Mouse (Mus musculus) embryo, embryonic 11 days (tissue): ENCODE measurements at regions not wholly inside any gene's neighbourhood (a gene's known extent, or its start where the extent isn't known, plus 50 kb on each side); places are given as distances from the start of the nearest gene placed in this dataset.
A peak's percentile ranks its signal among the peaks of the same experiment; 100 is the strongest.

ENCODE experiments used
- DNase-seq: peaks from one replicate; pipeline ENCODE4 v3.0.0-alpha.2; 2015

- DNase-seq, result no peak
Measured at GRCm38 (mm10) chr9:22937686-22938391, 285.0 kb upstream of the Bmper start.

GRCm38 (mm10) chr9:22944992-22945391 is 277.9 kb upstream of the Bmper start:
- DNase-seq, result peak; percentile 19

GRCm38 (mm10) chr9:22945426-22945955 is 277.4 kb upstream of the Bmper start:
- no peak for DNase-seq

GRCm38 (mm10) chr9:22952571-22953442 is 270.1 kb upstream of the Bmper start:
- peak; percentile 68 for DNase-seq

GRCm38 (mm10) chr9:22962269-22962815 is 260.5 kb upstream of the Bmper start:
- peak; percentile 50 for DNase-seq

- no peak for DNase-seq
Measured at GRCm38 (mm10) chr9:22971312-22971711, 251.6 kb upstream of the Bmper start.

GRCm38 (mm10) chr9:22976748-22977147 is 246.1 kb upstream of the Bmper start:
- DNase-seq, result peak; percentile 19

GRCm38 (mm10) chr9:22979627-22980026 is 243.2 kb upstream of the Bmper start:
- no peak for DNase-seq

GRCm38 (mm10) chr9:22989508-22989907 is 233.4 kb upstream of the Bmper start:
- DNase-seq, result no peak

- DNase-seq, result no peak
Measured at GRCm38 (mm10) chr9:22993531-22993930, 229.3 kb upstream of the Bmper start.

GRCm38 (mm10) chr9:22995564-22995963 is 227.3 kb upstream of the Bmper start:
- DNase-seq, result no peak

- no peak for DNase-seq
Measured at GRCm38 (mm10) chr9:22998306-22998705, 224.6 kb upstream of the Bmper start.

- DNase-seq, result no peak
Measured at GRCm38 (mm10) chr9:22999181-22999580, 223.7 kb upstream of the Bmper start.

GRCm38 (mm10) chr9:23000200-23000599 is 222.7 kb upstream of the Bmper start:
- no peak for DNase-seq

- no peak for DNase-seq
Measured at GRCm38 (mm10) chr9:23003195-23004061, 219.4 kb upstream of the Bmper start.

GRCm38 (mm10) chr9:23005005-23005404 is 217.9 kb upstream of the Bmper start:
- DNase-seq, result no peak

GRCm38 (mm10) chr9:23009462-23010183 is 213.3 kb upstream of the Bmper start:
- peak; percentile 59 for DNase-seq

GRCm38 (mm10) chr9:23011316-23011959 is 211.4 kb upstream of the Bmper start:
- peak; percentile 62 for DNase-seq

GRCm38 (mm10) chr9:23012130-23012529 is 210.7 kb upstream of the Bmper start:
- peak; percentile 54 for DNase-seq

GRCm38 (mm10) chr9:23016733-23017132 is 206.1 kb upstream of the Bmper start:
- DNase-seq, result no peak

GRCm38 (mm10) chr9:23024061-23024460 is 198.8 kb upstream of the Bmper start:
- no peak for DNase-seq
